Mouse (Mus musculus) liver, postnatal 0 days (tissue): ENCODE results near the gene Gm20388. TPM values are rescaled to one million over a fixed set of nuclear protein-coding genes. Genes with fewer than 3 reads are reported as not detected.
"Not testable (repeated sequence)": the region's sequence is repeated elsewhere in the genome, so short reads cannot be mapped to it uniquely, and the experiment has no call there.

ENCODE experiments used
- ATAC-seq: fragments of 200-750 bp; cut with Nextera tagmentation; 2 replicates; pipeline ENCODE4 v1.8.0; 2017; ENCODE audit warnings: mild to moderate bottlenecking, moderate library complexity
- DNase-seq: peaks from one replicate; pipeline ENCODE4 v3.0.0-alpha.2; 2016
- H3K27ac ChIP-seq: fragments of 300-500 bp; sonication (generic); 2 replicates; pipeline ENCODE4 v1.5.1; 2014; ENCODE audit warnings: antibody characterized with exemption, moderate library complexity, mild to moderate bottlenecking, low read depth
- H3K27me3 ChIP-seq: fragments of 300-500 bp; sonication (generic); 2 replicates; pipeline ENCODE4 v1.6.1; 2014; ENCODE audit warnings: low read length, control low read depth, mixed read lengths; ENCODE audit not compliant: insufficient read depth
- H3K36me3 ChIP-seq: fragments of 300-500 bp; sonication (generic); replicated peaks from 2 replicates; pipeline ENCODE4 v1.6.1; 2014; ENCODE audit warnings: mild to moderate bottlenecking, control low read depth, low read length, moderate library complexity, mixed read lengths; ENCODE audit not compliant: insufficient read depth
- H3K4me1 ChIP-seq: fragments of 300-500 bp; sonication (generic); 2 replicates; pipeline ENCODE4 v1.6.1; 2014; ENCODE audit warnings: antibody characterized with exemption, mild to moderate bottlenecking, control low read depth; ENCODE audit not compliant: insufficient read depth
- H3K4me2 ChIP-seq: fragments of 300-500 bp; sonication (generic); 2 replicates; pipeline ENCODE4 v1.6.1; 2014; ENCODE audit warnings: low read depth, mild to moderate bottlenecking, low read length, moderate library complexity, mixed read lengths
- H3K4me3 ChIP-seq: fragments of 300-500 bp; sonication (generic); 2 replicates; pipeline ENCODE4 v1.5.1; 2014; ENCODE audit warnings: low read depth, low read length
- H3K9ac ChIP-seq: fragments of 300-500 bp; sonication (generic); replicated peaks from 2 replicates; pipeline ENCODE4 v1.6.1; 2014; ENCODE audit warnings: mild to moderate bottlenecking, moderate library complexity
- H3K9me3 ChIP-seq: fragments of 300-500 bp; sonication (generic); 2 replicates; pipeline ENCODE4 v1.6.1; 2016; ENCODE audit warnings: mild to moderate bottlenecking, control low read depth, low read length, mixed read lengths
- CTCF ChIP-seq: sonication (generic); IDR thresholded peaks from 2 replicates; pipeline ENCODE4 v1.5.1; 2016; ENCODE audit warnings: antibody characterized with exemption, low read depth
- EP300 ChIP-seq: IDR thresholded peaks from 2 replicates; pipeline ENCODE4 v1.6.1; 2016; ENCODE audit warnings: antibody characterized with exemption, low read depth, mild to moderate bottlenecking
- WGBS: fragments of 180-500 bp; shearing (Covaris S2); extraction: QIAGEN DNeasy Blood & Tissue Kit; methylation state at CpG from one replicate; pipeline ENCODE4 v1.1.7; 2014; ENCODE audit not compliant: insufficient replicate concordance; 5-methylcytosine and 5-hydroxymethylcytosine counted together
- polyA plus RNA-seq: library from polyadenylated mRNA; unstranded; fragments of >200 nt; fragmentation: Nextera tagmentation; extraction: Ambion mirVana; gene quantifications from 2 replicates; pipeline ENCODE4 v1.2.1, GENCODE M21; 2015

The Gm20388 gene
- polyA plus RNA-seq, 1 experiment from 2014 or later = not detected

GRCm38 (mm10) chr8:122630696-122631095 lies 2720.1 kb downstream of the Gm20388 start:
- ATAC-seq = no peak

DNA sequence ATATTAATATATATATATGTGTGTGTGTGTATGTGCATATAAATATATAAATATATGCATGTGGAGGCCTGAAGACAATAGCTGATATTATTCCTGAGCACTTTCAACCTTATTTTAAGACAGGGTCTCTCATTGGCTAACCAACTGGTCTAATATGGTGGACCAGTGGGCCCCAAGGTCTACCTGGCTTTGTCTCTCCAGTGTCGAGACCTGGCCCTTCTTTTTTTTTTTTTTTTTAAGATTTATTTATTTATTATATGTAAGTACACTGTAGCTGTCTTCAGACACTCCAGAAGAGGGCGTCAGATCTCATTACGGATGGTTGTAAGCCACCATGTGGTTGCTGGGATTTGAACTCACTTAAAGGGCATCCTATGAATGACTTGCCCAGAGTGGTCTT lies 2721.5 kb downstream of the Gm20388 start:
- WGBS = 69% methylated on average over 3 of the region's 3 CpGs

More at GRCm38 (mm10) chr8:122630696-122631095, 2720.1 kb downstream of the Gm20388 start:
- no peak overlapping the region for H3K4me2 ChIP-seq
- no peak overlapping the region for H3K9ac ChIP-seq
- no peaks in the 10 kb centered on the region for H3K9me3 ChIP-seq
- H3K27ac ChIP-seq = no peak overlapping the region
- peaks cover 12% of the 10 kb centered on the region; the same call in 1 of the 2 replicates for H3K36me3 ChIP-seq
- TF ChIP-seq CTCF (no peak), EP300 (no peak)
- H3K4me1 ChIP-seq = peaks cover 2% of the 10 kb centered on the region; the same call in 1 of the 2 replicates
- H3K27me3 ChIP-seq = no peaks in the 10 kb centered on the region
- no peak overlapping the region for H3K4me3 ChIP-seq
- 78% methylated on average over 22 of the region's 22 CpGs for WGBS
- DNase-seq = no peak

GRCm38 (mm10) chr8:122633205-122633604 lies 2722.6 kb downstream of the Gm20388 start:
- no peak overlapping the region for H3K4me2 ChIP-seq
- H3K27ac ChIP-seq = no peak overlapping the region
- no peak for DNase-seq
- no peaks in the 10 kb centered on the region for H3K9me3 ChIP-seq
- H3K36me3 ChIP-seq = peaks cover 15% of the 10 kb centered on the region; the same call in 1 of the 2 replicates
- TF ChIP-seq EP300 = no peak
- no peak for TF ChIP-seq CTCF
- no peak for ATAC-seq
- no peak overlapping the region for H3K4me3 ChIP-seq
- no peak overlapping the region for H3K9ac ChIP-seq
- no peaks in the 10 kb centered on the region for H3K27me3 ChIP-seq
- H3K4me1 ChIP-seq = peaks cover 12% of the 10 kb centered on the region
- 93% methylated on average over 14 of the region's 14 CpGs for WGBS

More for the DNA sequence above, 2721.5 kb downstream of the Gm20388 start:
- H3K9ac ChIP-seq, DNase-seq, H3K27me3 ChIP-seq, H3K9me3 ChIP-seq, H3K4me3 ChIP-seq, ATAC-seq, H3K4me2 ChIP-seq, H3K27ac ChIP-seq: not testable (repeated sequence)
- peaks cover 12% of the 10 kb centered on the region; the same call in 1 of the 2 replicates for H3K36me3 ChIP-seq
- peaks cover 12% of the 10 kb centered on the region for H3K4me1 ChIP-seq

- Histone ChIP-seq H3K27ac (peak overlapping the region; percentile 18; the same call in 1 of the 2 replicates), H3K9me3 (no peaks in the 10 kb centered on the region), H3K4me2 (no peak overlapping the region), H3K36me3 (peaks cover 15% of the 10 kb centered on the region), H3K27me3 (no peaks in the 10 kb centered on the region), H3K4me1 (peaks cover 12% of the 10 kb centered on the region), H3K9ac (no peak overlapping the region), H3K4me3 (no peak overlapping the region)
- ATAC-seq (peak; percentile 82), DNase-seq (no peak)
- WGBS = 57% methylated on average over 14 of the region's 14 CpGs
- TF ChIP-seq EP300 (peak; percentile 80), CTCF (no peak)
Observed at GRCm38 (mm10) chr8:122635878-122636802, 2725.5 kb downstream of the Gm20388 start.

GRCm38 (mm10) chr8:122636803-122637175 lies 2726.1 kb downstream of the Gm20388 start:
- no peak overlapping the region for H3K4me3 ChIP-seq
- TF ChIP-seq CTCF = no peak
- no peak for TF ChIP-seq EP300
- H3K4me1 ChIP-seq = peaks cover 12% of the 10 kb centered on the region
- H3K4me2 ChIP-seq = no peak overlapping the region
- DNase-seq = no peak
- H3K9ac ChIP-seq = no peak overlapping the region
- H3K27me3 ChIP-seq = no peaks in the 10 kb centered on the region
- H3K36me3 ChIP-seq = peaks cover 15% of the 10 kb centered on the region
- no peaks in the 10 kb centered on the region for H3K9me3 ChIP-seq
- 69% methylated on average over 9 of the region's 9 CpGs for WGBS
- ATAC-seq = no peak
- H3K27ac ChIP-seq = no peak overlapping the region

- H3K4me1 ChIP-seq = peaks cover 12% of the 10 kb centered on the region
Observed at GRCm38 (mm10) chr8:122637230-122637629, 2726.6 kb downstream of the Gm20388 start.

More at GRCm38 (mm10) chr8:122637230-122637629, 2726.6 kb downstream of the Gm20388 start:
- Histone ChIP-seq H3K9me3 (no peaks in the 10 kb centered on the region), H3K4me2 (no peak overlapping the region), H3K9ac (no peak overlapping the region), H3K27ac (no peak overlapping the region), H3K27me3 (no peaks in the 10 kb centered on the region), H3K4me3 (no peak overlapping the region), H3K36me3 (peaks cover 15% of the 10 kb centered on the region)
- 86% methylated on average over 9 of the region's 9 CpGs for WGBS
- TF ChIP-seq EP300 = no peak
- TF ChIP-seq CTCF = no peak
- DNase-seq (no peak), ATAC-seq (no peak)
